Mouse (Mus musculus): ENCODE results near the gene Atp5e. TPM values are rescaled to one million over a fixed set of nuclear protein-coding genes. Genes with fewer than 3 reads are reported as not detected.

Gene Atp5e
- polyA plus RNA-seq, 2 experiments, result 431 to 889 TPM

DNA sequence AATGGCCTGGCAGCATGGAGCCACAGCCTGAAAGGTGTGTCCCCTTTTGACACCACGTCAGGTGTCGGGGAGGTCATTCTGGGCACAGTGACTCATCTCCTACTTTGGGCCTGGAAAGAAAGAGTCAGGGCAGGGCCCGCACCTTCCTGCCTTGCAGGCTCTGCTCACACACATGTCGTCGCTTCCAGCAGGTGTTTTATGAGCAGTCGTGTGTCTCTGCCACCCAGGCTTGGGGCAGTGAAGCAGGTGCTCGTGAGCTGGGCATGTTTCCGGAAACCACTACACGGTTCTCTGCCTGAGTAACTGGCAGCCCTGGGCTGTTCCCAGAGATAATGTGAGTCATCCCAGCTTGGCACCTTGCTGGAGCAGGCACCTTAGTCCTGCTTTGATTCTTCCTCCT lies 21.4 kb downstream of the Atp5e start:
- peaks cover 23% of the 10 kb centered on the region for H3K4me1 ChIP-seq (ENCODE audit: control insufficient read depth, insufficient read depth, low read length)
- H3K9ac ChIP-seq (ENCODE audit: low read depth, low read length, severe bottlenecking), result no peak overlapping the region
- ATAC-seq (ENCODE audit: low FRiP score, low read depth) (no peak), DNase-seq (ENCODE audit: low spot score) (no peak)
- TF ChIP-seq POLR2A (IDR thresholded peaks at IDR 0.05; ENCODE audit: borderline replicate concordance, extremely low read depth, insufficient read depth, insufficient read length), result no peak
- WGBS, result 55% methylated on average over 9 of the region's 9 CpGs
- H3K27ac ChIP-seq (replicated peaks; ENCODE audit: low read depth, low read length), result 0 out of 2 replicates have a peak overlapping the region, but pooled peaks have one; percentile 13
- H3K36me3 ChIP-seq (ENCODE audit: control insufficient read depth, insufficient read depth, low read length), result no peaks in the 10 kb centered on the region
- H3K4me2 ChIP-seq (replicated peaks; ENCODE audit: low read depth, low read length, severe bottlenecking), result no peak overlapping the region
- H3K4me3 ChIP-seq (replicated peaks; ENCODE audit: low read length), result no peak overlapping the region
- H3K27me3 ChIP-seq (ENCODE audit: control insufficient read depth, insufficient read depth, low read length), result no peaks in the 10 kb centered on the region
- no peaks in the 10 kb centered on the region for H3K9me3 ChIP-seq (ENCODE audit: control insufficient read depth, low read length)

GRCm38 (mm10) chr2:174441898-174442297 lies 22.0 kb downstream of the Atp5e start:
- Histone ChIP-seq H3K36me3 (ENCODE audit: control insufficient read depth, insufficient read depth, low read length) (no peaks in the 10 kb centered on the region), H3K9me3 (ENCODE audit: control insufficient read depth, low read length) (no peaks in the 10 kb centered on the region), H3K4me3 (replicated peaks; ENCODE audit: low read length) (no peak overlapping the region), H3K4me1 (ENCODE audit: control insufficient read depth, insufficient read depth, low read length) (peaks cover 23% of the 10 kb centered on the region), H3K27me3 (ENCODE audit: control insufficient read depth, insufficient read depth, low read length) (no peaks in the 10 kb centered on the region), H3K4me2 (replicated peaks; ENCODE audit: low read depth, low read length, severe bottlenecking) (no peak overlapping the region), H3K9ac (ENCODE audit: low read depth, low read length, severe bottlenecking) (no peak overlapping the region), H3K27ac (replicated peaks; ENCODE audit: low read depth, low read length) (no peak overlapping the region)
- TF ChIP-seq POLR2A (IDR thresholded peaks at IDR 0.05; ENCODE audit: borderline replicate concordance, extremely low read depth, insufficient read depth, insufficient read length), result no peak
- ATAC-seq (ENCODE audit: low FRiP score, low read depth) (no peak), DNase-seq (ENCODE audit: low spot score) (no peak)
- WGBS, result 79% methylated on average over 4 of the region's 4 CpGs

GRCm38 (mm10) chr2:174439961-174440360 lies 23.9 kb downstream of the Atp5e start:
- H3K27ac ChIP-seq (replicated peaks; ENCODE audit: low read depth, low read length), result no peak overlapping the region
- ATAC-seq (ENCODE audit: low FRiP score, low read depth) (no peak), DNase-seq (ENCODE audit: low spot score) (no peak)
- no peak overlapping the region for H3K4me3 ChIP-seq (replicated peaks; ENCODE audit: low read length)
- no peak overlapping the region for H3K9ac ChIP-seq (ENCODE audit: low read depth, low read length, severe bottlenecking)
- H3K36me3 ChIP-seq (ENCODE audit: control insufficient read depth, insufficient read depth, low read length), result 0 out of 2 replicates have a peak, but pooled peaks cover 13% of the 10 kb centered on the region
- no peaks in the 10 kb centered on the region for H3K9me3 ChIP-seq (ENCODE audit: control insufficient read depth, low read length)
- no peaks in the 10 kb centered on the region for H3K27me3 ChIP-seq (ENCODE audit: control insufficient read depth, insufficient read depth, low read length)
- H3K4me2 ChIP-seq (replicated peaks; ENCODE audit: low read depth, low read length, severe bottlenecking), result no peak overlapping the region
- H3K4me1 ChIP-seq (ENCODE audit: control insufficient read depth, insufficient read depth, low read length), result peaks cover 23% of the 10 kb centered on the region
- TF ChIP-seq POLR2A (IDR thresholded peaks at IDR 0.05; ENCODE audit: borderline replicate concordance, extremely low read depth, insufficient read depth, insufficient read length), result no peak
- WGBS, result 88% methylated on average over 9 of the region's 9 CpGs

DNA sequence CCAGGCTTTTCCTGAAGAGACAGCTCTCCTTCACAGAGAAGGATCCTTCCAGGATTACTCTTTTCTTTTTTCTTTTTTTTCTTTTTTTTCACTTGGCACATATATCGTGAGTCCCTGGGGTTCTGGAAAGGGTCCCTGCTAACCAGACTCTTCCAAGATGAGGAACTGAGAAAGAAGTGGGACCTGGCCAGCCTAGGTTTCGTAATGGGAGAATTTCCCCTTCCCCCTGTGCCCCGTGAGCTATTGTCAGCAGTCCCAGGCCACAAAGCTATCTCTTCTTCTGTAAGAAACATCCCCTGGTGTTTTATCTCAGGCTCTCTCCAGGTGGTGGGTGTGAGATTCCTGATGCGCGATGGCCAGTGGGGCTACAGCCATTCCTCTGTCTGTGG lies 24.5 kb downstream of the Atp5e start:
- 0 out of 2 replicates have a peak, but pooled peaks cover 16% of the 10 kb centered on the region for H3K36me3 ChIP-seq (ENCODE audit: control insufficient read depth, insufficient read depth, low read length)
- H3K9ac ChIP-seq (ENCODE audit: low read depth, low read length, severe bottlenecking), result peak overlapping the region; percentile 65; the same call in 1 of the 2 replicates
- no peak for DNase-seq (ENCODE audit: low spot score)
- WGBS, result 65% methylated on average over 5 of the region's 5 CpGs
- TF ChIP-seq POLR2A (IDR thresholded peaks at IDR 0.05; ENCODE audit: borderline replicate concordance, extremely low read depth, insufficient read depth, insufficient read length), result no peak
- H3K4me1 ChIP-seq (ENCODE audit: control insufficient read depth, insufficient read depth, low read length), result peaks cover 23% of the 10 kb centered on the region
- H3K4me2 ChIP-seq (replicated peaks; ENCODE audit: low read depth, low read length, severe bottlenecking), result peak overlapping the region; percentile 73
- no peak overlapping the region for H3K27ac ChIP-seq (replicated peaks; ENCODE audit: low read depth, low read length)
- no peaks in the 10 kb centered on the region for H3K9me3 ChIP-seq (ENCODE audit: control insufficient read depth, low read length)
- H3K27me3 ChIP-seq (ENCODE audit: control insufficient read depth, insufficient read depth, low read length), result no peaks in the 10 kb centered on the region
- H3K4me3 ChIP-seq (replicated peaks; ENCODE audit: low read length), result peak overlapping the region; percentile 49
- no peak for ATAC-seq (ENCODE audit: low FRiP score, low read depth)

DNA sequence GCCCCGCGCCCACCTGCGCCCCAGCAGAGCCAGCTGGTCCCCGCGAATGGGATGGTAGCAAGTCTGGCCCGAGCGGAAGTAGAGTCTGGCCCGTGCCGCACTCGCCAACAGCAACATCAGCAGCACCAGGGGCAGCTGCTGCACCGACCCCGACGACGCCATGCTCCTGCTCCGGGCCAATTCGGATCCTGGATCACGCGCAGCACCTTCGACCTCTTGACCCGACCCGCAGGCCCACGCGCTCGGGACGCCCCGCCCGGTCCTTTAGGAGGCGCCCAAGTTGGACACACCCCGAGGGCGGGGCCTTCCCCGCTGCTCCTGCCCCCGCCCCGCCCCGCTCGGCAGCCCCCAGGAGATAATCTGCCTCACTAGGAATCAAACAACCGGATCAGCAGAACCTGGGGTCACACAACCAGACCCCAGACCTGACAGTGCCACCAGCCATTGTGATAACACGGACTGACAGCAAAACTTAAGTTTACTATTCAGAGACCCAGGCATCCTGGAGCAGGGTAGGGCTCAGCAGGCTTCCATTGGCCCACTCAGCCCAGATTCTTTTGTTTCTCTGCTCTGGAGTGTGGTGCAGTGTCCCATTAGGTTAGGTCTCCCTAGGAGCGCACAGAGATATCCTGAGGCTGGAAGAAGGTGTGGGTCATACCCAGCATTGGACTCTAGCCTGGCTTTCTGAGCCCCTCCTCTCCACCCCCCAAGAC lies 25.0 kb downstream of the Atp5e start, which contains the start of gene Ctsz:
TSS of gene Ctsz (minus strand) at position 303 of the 713 bp plus-strand sequence.
- Histone ChIP-seq H3K36me3 (ENCODE audit: control insufficient read depth, insufficient read depth, low read length) (0 out of 2 replicates have a peak, but pooled peaks cover 16% of the 10 kb centered on the region), H3K27me3 (ENCODE audit: control insufficient read depth, insufficient read depth, low read length) (no peaks in the 10 kb centered on the region), H3K9ac (ENCODE audit: low read depth, low read length, severe bottlenecking) (peak within 1 kb of the TSS; percentile 65), H3K4me3 (replicated peaks; ENCODE audit: low read length) (peak within 1 kb of the TSS; percentile 49), H3K9me3 (ENCODE audit: control insufficient read depth, low read length) (no peaks in the 10 kb centered on the region), H3K4me1 (ENCODE audit: control insufficient read depth, insufficient read depth, low read length) (peaks cover 23% of the 10 kb centered on the region), H3K4me2 (replicated peaks; ENCODE audit: low read depth, low read length, severe bottlenecking) (peak within 1 kb of the TSS; percentile 73), H3K27ac (replicated peaks; ENCODE audit: low read depth, low read length) (no peak within 1 kb of the TSS)
- ATAC-seq (ENCODE audit: low FRiP score, low read depth) (peak; percentile 72), DNase-seq (ENCODE audit: low spot score) (peak; percentile 73)
- under 1% methylated on average over 34 of the region's 38 CpGs for WGBS
- TF ChIP-seq POLR2A (IDR thresholded peaks at IDR 0.05; ENCODE audit: borderline replicate concordance, extremely low read depth, insufficient read depth, insufficient read length), result 0 out of 2 replicates have a peak, but pooled peaks have one; percentile 8

Measured in limb, embryonic 14.5 days (tissue).